Mouse (Mus musculus): ENCODE measurements around the gene Cacna2d4. TPM values are rescaled to one million over a fixed set of nuclear protein-coding genes. Genes with fewer than 3 reads are reported as not detected.

Cacna2d4 gene
- total RNA-seq, 2 experiments from 2014 or later = 1.8 to 1.9 TPM

DNA sequence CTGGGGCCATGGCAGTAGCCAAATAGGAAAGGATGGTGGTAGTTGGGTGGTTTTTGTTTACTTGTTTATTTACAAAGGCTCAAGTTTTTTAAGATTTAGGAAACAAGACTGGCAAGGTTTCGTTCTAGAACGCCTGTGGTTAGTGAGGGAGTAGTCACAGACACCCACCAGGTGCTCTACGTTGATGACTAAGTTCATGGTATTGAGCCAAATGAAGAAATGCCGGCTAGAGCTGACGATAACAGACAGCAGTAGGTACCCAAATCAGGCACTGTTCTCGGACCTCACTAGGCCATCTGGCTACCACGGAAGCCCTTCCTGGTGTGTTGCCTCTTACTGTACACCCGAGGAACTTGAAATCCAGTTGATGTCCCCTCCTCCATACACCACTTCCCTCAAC is 9.3 kb upstream of the Cacna2d4 start:
- Histone ChIP-seq H3K4me3 (no peak overlapping the region), H3K27ac (no peak overlapping the region)
- no peak for DNase-seq (ENCODE audit: low spot score in 2 of 2)
- no peak for TF ChIP-seq CTCF (conservative IDR thresholded peaks at IDR 0.05)

DNA sequence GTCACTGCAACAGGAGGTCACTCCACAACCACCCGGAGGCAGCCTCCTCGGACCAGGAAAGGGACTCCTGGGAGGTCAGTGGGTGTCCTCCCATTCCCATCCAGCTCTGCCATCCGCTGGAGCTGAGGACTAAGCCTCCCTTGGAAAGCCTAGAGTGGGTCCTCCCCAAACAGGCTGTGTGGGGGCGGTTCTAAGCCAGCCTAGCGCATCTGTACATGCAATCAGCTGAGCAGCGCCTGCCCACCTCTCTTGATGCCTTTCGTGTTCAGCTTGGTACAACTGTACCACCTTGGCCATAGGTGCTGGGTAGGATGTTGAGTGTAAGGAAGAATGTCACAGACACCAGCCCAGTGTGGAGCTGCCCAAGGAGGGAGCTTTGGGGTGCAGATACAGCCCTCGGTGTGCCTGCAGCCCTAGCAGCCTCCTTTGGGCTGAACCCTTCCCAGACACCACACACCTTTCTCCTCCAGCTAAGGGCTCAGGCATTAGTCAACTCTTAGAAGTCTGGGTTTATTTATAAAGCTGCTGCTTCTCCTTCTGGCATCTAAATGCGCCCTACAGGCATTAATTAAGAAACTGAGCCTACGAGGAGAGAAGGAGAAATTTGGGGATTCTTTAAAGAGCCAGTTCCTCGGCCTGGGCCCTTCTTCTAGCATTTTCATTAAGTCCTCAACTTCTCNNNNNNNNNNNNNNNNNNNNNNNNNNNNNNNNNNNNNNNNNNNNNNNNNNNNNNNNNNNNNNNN is 7.3 kb upstream of the Cacna2d4 start:
- peak in 1 of 2 experiments; percentile 37 for DNase-seq (ENCODE audit: low spot score in 2 of 2)
- TF ChIP-seq CTCF (conservative IDR thresholded peaks at IDR 0.05) = no peak
- no peak overlapping the region for H3K4me3 ChIP-seq
- no peak overlapping the region for H3K27ac ChIP-seq

DNA sequence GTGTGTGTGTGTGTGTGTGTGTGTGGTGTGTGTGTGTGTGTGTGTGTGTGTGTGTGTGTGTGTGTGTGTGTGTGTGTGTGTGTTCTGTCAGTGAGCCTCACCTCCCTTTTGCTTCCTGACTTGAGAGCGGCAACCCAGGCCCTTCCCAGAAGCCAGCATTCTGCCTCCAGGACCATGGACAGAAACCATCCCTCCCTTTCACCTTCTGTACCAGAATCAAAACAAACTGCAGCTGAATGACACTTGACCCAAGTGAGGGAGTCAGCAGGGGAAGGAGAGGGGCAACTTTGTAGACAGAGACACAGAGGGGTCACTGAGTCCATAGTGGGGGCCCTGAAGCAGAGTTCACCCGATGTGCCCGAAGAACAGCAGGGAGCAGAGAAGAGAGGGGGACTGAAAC is 3.3 kb upstream of the Cacna2d4 start:
- no peak for DNase-seq (ENCODE audit: low spot score in 2 of 2)
- no peak overlapping the region for H3K4me3 ChIP-seq
- no peak overlapping the region for H3K27ac ChIP-seq
- TF ChIP-seq CTCF (conservative IDR thresholded peaks at IDR 0.05) = no peak

- no peak overlapping the region for H3K4me3 ChIP-seq
- DNase-seq (ENCODE audit: low spot score in 2 of 2) = no peak
- H3K27ac ChIP-seq = no peak overlapping the region
- no peak for TF ChIP-seq CTCF (conservative IDR thresholded peaks at IDR 0.05)
These were observed 885 bp upstream of the Cacna2d4 start for GRCm38 (mm10) chr6:119235441-119235840.

DNA sequence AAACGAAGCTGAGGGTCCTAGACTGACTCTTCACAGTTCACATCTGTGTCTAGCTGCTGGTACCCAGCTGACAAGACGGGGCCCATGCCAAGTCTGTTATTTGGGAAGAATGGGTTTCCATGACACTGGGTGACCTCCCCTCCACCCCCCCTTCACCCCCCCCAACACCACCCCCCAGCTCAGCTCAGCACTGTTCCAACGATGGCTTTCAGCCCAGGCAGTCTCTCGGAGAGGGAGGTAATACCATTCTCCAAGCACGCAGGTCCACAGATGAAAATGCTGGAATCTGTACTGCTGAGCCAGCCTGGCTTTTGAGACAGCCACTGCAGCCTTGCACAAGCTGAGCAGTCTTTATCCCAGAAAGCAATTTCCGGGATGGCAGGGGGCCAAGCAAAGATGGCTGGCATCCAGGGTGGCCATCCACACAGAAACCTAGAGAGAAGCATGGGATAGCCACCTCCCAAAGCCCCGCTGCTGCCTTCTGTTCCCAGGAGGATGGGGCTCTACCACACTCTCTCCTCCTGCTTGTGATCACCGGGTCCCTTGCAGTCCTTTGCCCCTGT is 1.2 kb downstream of the Cacna2d4 start:
- peak overlapping the region; percentile 44 for H3K27ac ChIP-seq
- no peak overlapping the region for H3K4me3 ChIP-seq
- DNase-seq (ENCODE audit: low spot score in 2 of 2) = peak; percentile 47 to 68
- TF ChIP-seq CTCF (conservative IDR thresholded peaks at IDR 0.05) = peak; percentile 13; the same call in 1 of the 2 replicates

DNA sequence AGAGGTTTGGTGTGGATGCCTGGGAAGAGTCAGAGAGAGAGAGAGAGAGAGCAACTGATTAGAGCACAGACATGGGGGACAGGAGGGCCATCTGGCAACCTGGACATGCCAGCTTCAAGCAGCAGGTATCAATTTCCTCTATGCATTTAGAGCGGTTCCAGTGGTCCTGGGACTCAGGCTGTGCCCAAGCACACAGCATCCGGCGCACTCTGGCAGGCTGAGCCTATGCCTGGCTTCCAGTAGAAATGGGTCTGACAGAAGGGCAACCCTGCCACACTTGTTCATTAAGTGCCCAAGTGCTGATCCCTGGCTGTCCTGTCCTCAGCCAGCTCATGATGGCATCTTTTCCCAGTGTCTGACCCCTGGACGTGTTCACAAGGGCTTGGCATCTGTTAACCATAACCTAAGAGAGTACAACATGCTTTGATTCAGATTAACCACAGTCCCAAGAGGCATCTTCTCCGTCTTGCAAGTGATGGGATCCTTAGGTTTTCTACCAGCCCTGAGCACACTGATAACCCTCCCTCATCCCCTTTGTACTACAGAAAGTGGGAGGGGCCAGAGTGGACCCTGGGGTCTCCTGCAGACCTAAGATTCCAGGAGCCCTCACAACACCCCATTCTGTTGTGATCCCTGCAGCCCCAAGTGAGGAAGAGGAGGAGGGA is 3.1 kb downstream of the Cacna2d4 start:
- no peak overlapping the region for H3K27ac ChIP-seq
- no peak overlapping the region for H3K4me3 ChIP-seq
- DNase-seq (ENCODE audit: low spot score in 2 of 2) = no peak
- TF ChIP-seq CTCF (conservative IDR thresholded peaks at IDR 0.05) = no peak

DNA sequence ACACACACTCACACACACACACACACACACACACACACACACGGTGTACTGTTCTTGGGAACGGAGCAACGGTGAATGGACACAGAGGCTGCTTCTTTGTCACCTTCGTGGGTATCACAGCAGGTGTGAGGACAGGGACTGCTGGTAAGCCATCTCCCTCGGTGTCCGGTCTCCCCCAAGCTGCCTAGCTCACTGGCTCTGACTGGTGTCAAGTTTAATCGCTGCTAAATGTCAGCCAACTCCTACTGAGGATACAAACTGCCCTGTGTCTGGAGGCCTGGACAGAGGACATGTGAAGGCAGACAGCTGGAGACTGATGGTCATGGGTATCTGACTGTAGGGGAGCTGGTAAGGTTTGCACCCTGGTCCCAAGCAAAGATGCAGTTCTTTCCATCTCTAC is 3.9 kb downstream of the Cacna2d4 start:
- no peak overlapping the region for H3K27ac ChIP-seq
- no peak overlapping the region for H3K4me3 ChIP-seq
- DNase-seq (ENCODE audit: low spot score in 2 of 2) = no peak
- no peak for TF ChIP-seq CTCF (conservative IDR thresholded peaks at IDR 0.05)

- TF ChIP-seq CTCF (conservative IDR thresholded peaks at IDR 0.05) = no peak
- no peak for DNase-seq (ENCODE audit: low spot score in 2 of 2)
- Histone ChIP-seq H3K27ac (peak overlapping the region; percentile 43; the same call in 1 of the 2 replicates), H3K4me3 (no peak overlapping the region)
These were observed 4.8 kb downstream of the Cacna2d4 start for GRCm38 (mm10) chr6:119240871-119241705.

- TF ChIP-seq CTCF (conservative IDR thresholded peaks at IDR 0.05) = peak; percentile 54
- DNase-seq (ENCODE audit: low spot score in 2 of 2) = no peak
- no peak overlapping the region for H3K4me3 ChIP-seq
- no peak overlapping the region for H3K27ac ChIP-seq
These were observed 9.8 kb downstream of the Cacna2d4 start for GRCm38 (mm10) chr6:119246082-119246481.

DNA sequence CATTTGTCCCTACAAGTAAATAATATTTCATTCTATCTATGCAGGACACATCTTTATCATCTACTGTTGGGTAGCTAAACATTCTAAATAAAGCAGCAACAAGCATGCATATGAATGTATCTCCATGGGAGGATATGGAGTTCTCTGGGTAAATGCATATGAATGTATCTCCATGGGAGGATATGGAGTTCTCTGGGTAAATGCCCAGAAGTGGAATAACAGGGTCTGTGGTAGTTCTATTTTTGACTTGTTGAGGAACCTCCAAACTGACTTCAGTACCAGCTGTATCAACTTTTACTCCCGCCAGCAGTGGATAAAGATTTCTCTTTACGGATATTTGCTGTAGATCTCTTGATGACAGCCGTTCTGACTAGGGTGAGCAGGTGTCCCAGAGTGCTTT is 12.3 kb downstream of the Cacna2d4 start:
- TF ChIP-seq CTCF (conservative IDR thresholded peaks at IDR 0.05) = no peak

DNA sequence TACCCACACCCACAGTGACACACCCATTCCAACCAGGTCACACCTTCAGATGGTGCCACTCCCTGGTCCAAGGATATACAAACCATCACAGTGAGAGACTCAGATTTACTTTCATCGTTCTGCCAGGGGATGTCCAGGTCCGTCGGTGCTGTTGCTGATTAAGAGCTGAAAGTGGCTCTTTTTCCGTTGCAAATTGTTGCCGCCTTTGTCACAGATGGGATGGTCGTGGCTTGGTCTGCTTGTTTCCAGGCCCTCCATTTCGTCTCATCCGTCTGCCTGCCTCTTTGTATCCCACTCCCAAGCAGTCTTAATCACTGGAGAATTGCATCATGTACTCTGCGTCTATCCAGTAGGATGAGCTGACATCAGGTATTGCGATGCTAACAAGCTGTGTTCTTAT is 13.4 kb downstream of the Cacna2d4 start:
- Histone ChIP-seq H3K4me3 (no peak overlapping the region), H3K27ac (no peak overlapping the region)
- DNase-seq (ENCODE audit: low spot score in 2 of 2) = no peak
- TF ChIP-seq CTCF (conservative IDR thresholded peaks at IDR 0.05) = no peak

More for the DNA sequence above, 12.3 kb downstream of the Cacna2d4 start:
- DNase-seq (ENCODE audit: low spot score in 2 of 2) = no peak
- Histone ChIP-seq H3K4me3 (no peak overlapping the region), H3K27ac (no peak overlapping the region)

DNA sequence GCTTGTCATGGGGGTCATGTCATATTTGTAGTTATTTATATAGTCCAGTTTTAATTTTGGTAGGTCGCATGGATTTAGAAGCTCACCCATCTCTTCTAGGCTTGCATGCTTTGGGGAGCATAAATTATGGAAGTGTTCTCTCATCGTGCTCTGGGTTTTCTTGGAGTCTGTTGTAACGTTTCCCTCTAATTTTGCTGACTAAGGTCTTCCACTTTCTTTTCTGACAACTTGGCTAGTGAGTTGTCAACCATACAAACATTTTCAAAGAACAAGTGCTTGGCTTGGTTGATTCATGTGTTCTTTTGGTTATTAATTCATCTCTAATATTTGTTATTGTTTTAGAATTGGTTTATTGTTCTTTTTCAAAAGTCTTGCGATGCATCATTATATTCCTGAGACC is 15.4 kb downstream of the Cacna2d4 start:
- DNase-seq (ENCODE audit: low spot score in 2 of 2) = no peak
- no peak overlapping the region for H3K4me3 ChIP-seq
- no peak overlapping the region for H3K27ac ChIP-seq
- no peak for TF ChIP-seq CTCF (conservative IDR thresholded peaks at IDR 0.05)

DNA sequence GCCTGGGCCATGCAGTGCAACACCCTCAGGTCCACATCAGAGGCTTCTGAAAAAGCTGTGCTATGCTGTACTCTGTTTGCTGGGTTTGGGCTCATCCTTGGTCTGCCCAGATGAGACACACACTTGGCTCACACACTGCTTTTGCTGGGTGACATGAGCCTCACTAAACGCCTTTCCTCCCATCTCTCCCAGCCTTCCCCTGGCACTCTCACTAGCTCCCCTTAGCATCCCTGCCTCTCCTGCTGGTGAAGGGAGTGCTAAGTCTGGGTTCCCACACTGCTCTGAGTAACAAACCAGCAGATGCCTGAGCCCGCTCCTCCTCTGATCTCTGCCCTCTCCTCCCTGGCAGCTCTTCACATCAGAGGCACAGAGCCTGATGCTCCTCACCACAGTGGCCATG is 40.4 kb downstream of the Cacna2d4 start:
- no peak for TF ChIP-seq CTCF (conservative IDR thresholded peaks at IDR 0.05)
- peak overlapping the region; percentile 46; the same call in 1 of the 2 replicates for H3K27ac ChIP-seq
- H3K4me3 ChIP-seq = no peak overlapping the region
- DNase-seq (ENCODE audit: low spot score in 2 of 2) = peak in 1 of 2 experiments; percentile 13

Measured in layer of hippocampus, adult 2 months (tissue).